Mouse (Mus musculus): ENCODE results near the gene Cavin2. TPM values are rescaled to one million over a fixed set of nuclear protein-coding genes. Genes with fewer than 3 reads are reported as not detected.

Gene Cavin2
- polyA plus RNA-seq (2012; rRNA removed) = 22.4 and 23.8 TPM in 2 replicates

DNA sequence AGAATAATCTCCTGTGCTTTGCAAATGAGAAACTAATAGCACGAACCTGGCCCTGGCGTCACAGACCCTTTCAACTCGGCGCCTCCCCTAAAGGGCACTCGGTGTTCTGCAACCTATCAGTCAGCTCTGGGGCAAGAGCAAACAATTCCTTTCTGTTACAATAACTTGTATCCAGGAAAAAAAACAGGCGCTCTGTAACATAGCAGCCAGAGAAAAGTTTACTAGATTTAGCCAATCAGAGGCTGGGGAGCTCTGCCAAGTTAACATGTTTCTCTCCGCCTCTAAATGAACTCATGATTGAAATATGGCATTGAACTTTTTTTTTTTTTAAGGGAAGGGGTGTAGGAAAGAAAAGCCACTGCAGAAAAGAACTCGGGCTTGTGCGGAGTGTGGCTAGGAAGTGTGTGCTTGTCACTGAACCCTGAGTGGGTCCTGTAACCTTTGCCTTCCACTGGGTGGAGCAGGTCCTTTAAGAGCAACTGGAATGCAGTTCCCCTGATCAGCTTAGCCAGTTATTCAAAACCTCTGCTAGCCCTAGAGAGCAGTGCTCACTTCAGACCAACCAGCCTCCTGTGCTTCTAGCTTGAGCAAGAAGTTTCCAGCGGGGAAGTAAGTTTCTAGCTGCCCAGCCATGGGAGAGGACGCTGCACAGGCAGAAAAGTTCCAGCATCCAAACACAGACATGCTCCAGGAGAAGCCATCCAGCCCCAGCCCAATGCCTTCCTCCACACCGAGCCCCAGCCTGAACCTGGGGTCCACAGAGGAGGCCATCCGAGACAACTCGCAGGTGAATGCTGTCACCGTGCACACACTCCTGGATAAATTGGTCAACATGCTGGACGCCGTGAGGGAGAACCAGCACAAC, at the start of gene Cavin2:
Gene Cavin2, plus strand, starts transcription at position 372 of the 865 bp plus-strand sequence.

Other genes with a start within 250 kb of the Cavin2 start
- gene Nabp1, start 189.3 kb downstream of the Cavin2 start, polyA plus RNA-seq (2012; rRNA removed) = 2.3 and 3.8 TPM in 2 replicates

Data from colon, adult 2 months (tissue).